Mouse (Mus musculus): ENCODE data around the gene Sorcs3. TPM values are rescaled to one million over a fixed set of nuclear protein-coding genes. Genes with fewer than 3 reads are reported as not detected.

The Sorcs3 gene
- total RNA-seq, 2 experiments from 2014 or later, result not detected

- no peak for DNase-seq (ENCODE audit: low spot score)
These were observed 172.2 kb downstream of the Sorcs3 start for GRCm38 (mm10) chr19:48378006-48378540.

- no peak for DNase-seq (ENCODE audit: low spot score)
These were observed 185.7 kb downstream of the Sorcs3 start for GRCm38 (mm10) chr19:48391551-48391950.

GRCm38 (mm10) chr19:48404774-48405495, 199.1 kb downstream of the Sorcs3 start:
- DNase-seq (ENCODE audit: low spot score), result no peak

- DNase-seq (ENCODE audit: low spot score), result no peak
These were observed 202.4 kb downstream of the Sorcs3 start for GRCm38 (mm10) chr19:48408221-48408620.

- DNase-seq (ENCODE audit: low spot score), result no peak
These were observed 205.5 kb downstream of the Sorcs3 start for GRCm38 (mm10) chr19:48411332-48411731.

- no peak for DNase-seq (ENCODE audit: low spot score)
These were observed 208.0 kb downstream of the Sorcs3 start for GRCm38 (mm10) chr19:48413836-48414235.

GRCm38 (mm10) chr19:48418356-48418755, 212.5 kb downstream of the Sorcs3 start:
- DNase-seq (ENCODE audit: low spot score), result no peak

GRCm38 (mm10) chr19:48429263-48429662, 223.4 kb downstream of the Sorcs3 start:
- DNase-seq (ENCODE audit: low spot score), result no peak

GRCm38 (mm10) chr19:48429755-48430154, 223.9 kb downstream of the Sorcs3 start:
- DNase-seq (ENCODE audit: low spot score), result no peak

- no peak for DNase-seq (ENCODE audit: low spot score)
These were observed 224.5 kb downstream of the Sorcs3 start for GRCm38 (mm10) chr19:48430328-48430727.

GRCm38 (mm10) chr19:48438450-48438849, 232.6 kb downstream of the Sorcs3 start:
- DNase-seq (ENCODE audit: low spot score), result no peak

GRCm38 (mm10) chr19:48461141-48461540, 255.3 kb downstream of the Sorcs3 start:
- DNase-seq (ENCODE audit: low spot score), result no peak

- no peak for DNase-seq (ENCODE audit: low spot score)
These were observed 256.6 kb downstream of the Sorcs3 start for GRCm38 (mm10) chr19:48462426-48462825.

- no peak for DNase-seq (ENCODE audit: low spot score)
These were observed 257.7 kb downstream of the Sorcs3 start for GRCm38 (mm10) chr19:48463494-48463893.

GRCm38 (mm10) chr19:48467471-48467870, 261.6 kb downstream of the Sorcs3 start:
- DNase-seq (ENCODE audit: low spot score), result no peak

GRCm38 (mm10) chr19:48469791-48470410, 264.1 kb downstream of the Sorcs3 start:
- no peak for DNase-seq (ENCODE audit: low spot score)

- no peak for DNase-seq (ENCODE audit: low spot score)
These were observed 266.1 kb downstream of the Sorcs3 start for GRCm38 (mm10) chr19:48471927-48472326.

GRCm38 (mm10) chr19:48475784-48476410, 270.1 kb downstream of the Sorcs3 start:
- no peak for DNase-seq (ENCODE audit: low spot score)

GRCm38 (mm10) chr19:48478864-48479263, 273.0 kb downstream of the Sorcs3 start:
- no peak for DNase-seq (ENCODE audit: low spot score)

GRCm38 (mm10) chr19:48482946-48483345, 277.1 kb downstream of the Sorcs3 start:
- DNase-seq (ENCODE audit: low spot score), result no peak

GRCm38 (mm10) chr19:48491111-48491510, 285.3 kb downstream of the Sorcs3 start:
- no peak for DNase-seq (ENCODE audit: low spot score)

- no peak for DNase-seq (ENCODE audit: low spot score)
These were observed 298.2 kb downstream of the Sorcs3 start for GRCm38 (mm10) chr19:48503896-48504620.

Data from gastrocnemius, adult 18-20 months (tissue).